Mouse (Mus musculus) stomach, postnatal 0 days (tissue): ENCODE results near the gene Cisd2. TPM values are rescaled to one million over a fixed set of nuclear protein-coding genes. Genes with fewer than 3 reads are reported as not detected.

ENCODE experiments used
- ATAC-seq: fragments of 200-750 bp; cut with Nextera tagmentation; 2 replicates; pipeline ENCODE4 v1.8.0; 2017; ENCODE audit not compliant: low FRiP score, low TSS enrichment
- DNase-seq: peaks from one replicate; pipeline ENCODE4 v3.0.0-alpha.2; 2016; ENCODE audit warnings: low spot score
- H3K27ac ChIP-seq: fragments of 300-500 bp; sonication (generic); replicated peaks from 2 replicates; pipeline ENCODE4 v1.5.1; 2014; ENCODE audit warnings: mild to moderate bottlenecking, control low read depth
- H3K27me3 ChIP-seq: fragments of 300-500 bp; sonication (generic); 2 replicates; pipeline ENCODE4 v1.6.1; 2014; ENCODE audit warnings: low read length; ENCODE audit not compliant: control insufficient read depth, insufficient read depth
- H3K36me3 ChIP-seq: fragments of 300-500 bp; sonication (generic); 2 replicates; pipeline ENCODE4 v1.6.1; 2014; ENCODE audit warnings: low read length, mixed read lengths; ENCODE audit not compliant: control insufficient read depth, insufficient read depth
- H3K4me1 ChIP-seq: fragments of 300-500 bp; sonication (generic); replicated peaks from 2 replicates; pipeline ENCODE4 v1.6.1; 2014; ENCODE audit warnings: antibody characterized with exemption; ENCODE audit not compliant: control insufficient read depth, insufficient read depth
- H3K4me2 ChIP-seq: fragments of 300-500 bp; sonication (generic); replicated peaks from 2 replicates; pipeline ENCODE4 v1.6.1; 2014; ENCODE audit warnings: low read depth, mild to moderate bottlenecking, control low read depth, moderate library complexity
- H3K4me3 ChIP-seq: fragments of 300-500 bp; sonication (generic); 2 replicates; pipeline ENCODE4 v1.5.1; 2014; ENCODE audit warnings: low read depth, low read length, control low read depth
- H3K9ac ChIP-seq: fragments of 300-500 bp; sonication (generic); 2 replicates; pipeline ENCODE4 v1.6.1; 2014; ENCODE audit warnings: mild to moderate bottlenecking, low read length, control low read depth, mixed read lengths
- H3K9me3 ChIP-seq: fragments of 300-500 bp; sonication (generic); 2 replicates; pipeline ENCODE4 v1.6.1; 2016; ENCODE audit warnings: low read length; ENCODE audit not compliant: control insufficient read depth
- CTCF ChIP-seq: IDR thresholded peaks from 2 replicates; pipeline ENCODE4 v1.5.1; 2016; ENCODE audit warnings: antibody characterized with exemption, low read depth, mild to moderate bottlenecking, moderate library complexity
- EP300 ChIP-seq: optimal IDR thresholded peaks from 2 replicates; pipeline ENCODE3; 2016; ENCODE audit warnings: antibody characterized with exemption
- WGBS: fragments of 180-500 bp; shearing (Covaris S2); extraction: QIAGEN DNeasy Blood & Tissue Kit; methylation state at CpG from one replicate; pipeline ENCODE4 v1.1.7; 2014; 5-methylcytosine and 5-hydroxymethylcytosine counted together
- polyA plus RNA-seq: library from polyadenylated mRNA; unstranded; fragments of >200 nt; fragmentation: Nextera tagmentation; extraction: Ambion mirVana; gene quantifications from 2 replicates; pipeline ENCODE4 v1.2.1, GENCODE M21; 2015

Gene Cisd2
- polyA plus RNA-seq, result 34.2 and 35.5 TPM in 2 replicates

- peak; percentile 21 for ATAC-seq
- no peak for DNase-seq
- no peaks in the 10 kb centered on the region for H3K9me3 ChIP-seq
- under 1% methylated on average over 8 of the region's 8 CpGs for WGBS
- no peaks in the 10 kb centered on the region for H3K36me3 ChIP-seq
- H3K27ac ChIP-seq, result peak within 1 kb of the TSS; percentile 95
- H3K9ac ChIP-seq, result peak within 1 kb of the TSS; percentile 79
- peak within 1 kb of the TSS; percentile 71 for H3K4me2 ChIP-seq
- H3K27me3 ChIP-seq, result no peaks in the 10 kb centered on the region
- H3K4me1 ChIP-seq, result no peaks in the 10 kb centered on the region
- peak within 1 kb of the TSS; percentile 70 for H3K4me3 ChIP-seq
- TF ChIP-seq CTCF (no peak), EP300 (no peak)
Observed at GRCm38 (mm10) chr3:135423608-135424212, at the start of gene Cisd2. Gene Cisd2, minus strand, starts transcription at chr3:135423925.

- ATAC-seq, result no peak
- WGBS, result 65% methylated on average over 1 of the region's 1 CpGs
- Histone ChIP-seq H3K27ac (no peak overlapping the region), H3K36me3 (no peaks in the 10 kb centered on the region), H3K27me3 (no peaks in the 10 kb centered on the region), H3K4me1 (0 out of 2 replicates have a peak, but pooled peaks cover 3% of the 10 kb centered on the region), H3K4me2 (no peak overlapping the region), H3K4me3 (no peak overlapping the region), H3K9ac (no peak overlapping the region), H3K9me3 (no peaks in the 10 kb centered on the region)
- TF ChIP-seq EP300, result no peak
- no peak for TF ChIP-seq CTCF
- no peak for DNase-seq
Observed at GRCm38 (mm10) chr3:135470823-135471222, 47.1 kb upstream of the Cisd2 start.

DNA sequence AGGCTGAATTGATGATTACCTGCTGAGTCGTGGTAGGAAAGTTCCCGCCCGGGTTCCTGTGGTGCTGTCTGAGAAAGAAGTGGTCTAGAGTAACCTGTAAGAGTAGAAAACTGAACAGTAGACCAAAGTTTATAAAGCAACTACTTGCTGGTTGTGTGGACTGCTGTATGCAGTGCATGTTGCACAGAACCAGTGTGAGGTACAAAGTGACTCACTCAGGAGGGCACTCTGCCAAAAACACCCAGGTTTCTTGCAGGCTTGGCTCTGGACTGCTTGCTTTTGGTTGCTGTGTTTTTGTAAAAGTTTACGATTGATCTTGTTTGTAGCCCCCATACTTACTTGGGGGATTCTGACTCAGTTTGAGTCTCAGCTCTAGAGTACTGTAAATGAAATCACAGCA lies 46.2 kb upstream of the Cisd2 start:
- ATAC-seq (peak; percentile 95), DNase-seq (peak; percentile 84)
- 17% methylated on average over 4 of the region's 4 CpGs for WGBS
- no peaks in the 10 kb centered on the region for H3K36me3 ChIP-seq
- H3K9me3 ChIP-seq, result no peaks in the 10 kb centered on the region
- no peak overlapping the region for H3K4me3 ChIP-seq
- H3K4me2 ChIP-seq, result no peak overlapping the region
- no peaks in the 10 kb centered on the region for H3K27me3 ChIP-seq
- H3K9ac ChIP-seq, result no peak overlapping the region
- no peak overlapping the region for H3K27ac ChIP-seq
- H3K4me1 ChIP-seq, result 0 out of 2 replicates have a peak, but pooled peaks cover 3% of the 10 kb centered on the region
- TF ChIP-seq CTCF, result no peak
- no peak for TF ChIP-seq EP300

DNA sequence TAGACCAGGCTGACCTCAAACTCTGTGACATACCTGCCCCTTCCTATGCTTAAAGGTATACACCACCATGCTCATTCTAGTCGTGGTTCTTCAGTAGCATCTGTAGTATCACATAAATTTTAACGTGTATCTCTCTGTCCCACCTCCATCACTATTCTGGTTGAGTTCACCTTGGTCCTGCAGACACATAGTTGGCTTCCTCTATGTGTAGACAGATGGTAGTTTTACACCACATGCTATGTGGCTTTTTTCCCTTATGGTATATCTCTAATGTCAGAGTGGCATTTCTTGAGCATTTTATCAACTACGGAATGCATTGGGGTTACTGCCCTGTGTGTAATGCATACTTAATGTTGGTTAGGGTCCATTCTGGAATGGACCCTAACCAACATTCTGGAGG lies 45.4 kb upstream of the Cisd2 start:
- TF ChIP-seq CTCF, result no peak
- TF ChIP-seq EP300, result no peak
- Histone ChIP-seq H3K4me1 (0 out of 2 replicates have a peak, but pooled peaks cover 3% of the 10 kb centered on the region), H3K27ac (no peak overlapping the region), H3K4me2 (no peak overlapping the region), H3K27me3 (no peaks in the 10 kb centered on the region), H3K9me3 (no peaks in the 10 kb centered on the region), H3K4me3 (no peak overlapping the region), H3K9ac (no peak overlapping the region), H3K36me3 (no peaks in the 10 kb centered on the region)
- DNase-seq (no peak), ATAC-seq (no peak)
- WGBS, result 50% methylated on average over 3 of the region's 3 CpGs

GRCm38 (mm10) chr3:135468402-135468801 lies 44.7 kb upstream of the Cisd2 start:
- Histone ChIP-seq H3K9ac (no peak overlapping the region), H3K36me3 (no peaks in the 10 kb centered on the region), H3K9me3 (no peaks in the 10 kb centered on the region), H3K4me2 (no peak overlapping the region), H3K27ac (no peak overlapping the region), H3K27me3 (no peaks in the 10 kb centered on the region), H3K4me3 (no peak overlapping the region), H3K4me1 (0 out of 2 replicates have a peak, but pooled peaks cover 3% of the 10 kb centered on the region)
- TF ChIP-seq CTCF, result no peak
- TF ChIP-seq EP300, result no peak
- DNase-seq, result no peak
- 83% methylated on average over 1 of the region's 1 CpGs for WGBS
- no peak for ATAC-seq

DNA sequence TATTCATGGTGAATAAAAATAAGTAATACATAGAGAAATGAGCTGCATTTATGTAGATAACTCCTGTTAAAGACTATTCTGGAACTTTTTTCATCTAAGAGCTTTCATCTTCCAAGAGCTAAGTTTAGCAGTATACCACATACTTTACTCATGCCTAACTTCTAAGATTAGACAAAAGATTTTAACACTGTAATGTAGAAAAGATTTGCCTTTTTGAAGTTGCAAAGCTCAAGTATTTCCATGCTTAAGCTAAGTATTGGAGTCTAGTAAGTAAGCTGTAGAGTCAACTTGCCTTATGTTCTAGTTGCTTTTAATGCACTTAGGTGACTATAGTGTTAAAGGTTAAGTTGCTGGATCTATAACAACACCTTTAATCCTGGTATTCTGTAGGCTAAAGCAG lies 35.3 kb upstream of the Cisd2 start:
- Histone ChIP-seq H3K9me3 (no peaks in the 10 kb centered on the region), H3K27me3 (no peaks in the 10 kb centered on the region), H3K9ac (no peak overlapping the region), H3K4me2 (no peak overlapping the region), H3K36me3 (0 out of 2 replicates have a peak, but pooled peaks cover 6% of the 10 kb centered on the region), H3K27ac (no peak overlapping the region), H3K4me1 (no peaks in the 10 kb centered on the region), H3K4me3 (no peak overlapping the region)
- ATAC-seq, result no peak
- DNase-seq, result no peak
- TF ChIP-seq EP300 (no peak), CTCF (no peak)
